In the genomic region with DNA sequence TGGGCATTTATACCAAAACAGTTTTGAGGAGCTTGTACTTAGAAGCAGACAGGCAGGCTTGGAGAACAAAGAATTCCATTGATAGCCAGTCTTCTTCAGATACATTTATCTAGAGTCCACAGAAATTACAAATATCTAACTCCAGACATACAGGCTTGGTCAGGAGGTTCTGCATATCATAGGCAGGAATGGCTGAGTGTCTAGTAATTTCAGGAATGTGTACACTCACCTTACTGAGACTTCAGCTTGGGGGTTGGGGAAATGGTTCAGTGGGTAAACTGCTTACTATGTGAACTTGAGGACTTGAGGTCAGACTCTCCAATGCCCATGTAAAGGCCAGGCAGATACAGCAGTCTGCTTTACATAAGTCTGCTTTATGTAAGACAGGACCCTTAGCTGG, we compare ENCODE assay signal across 13 mouse cellular contexts.
"Had no signal": no experiment of that assay in that cellular context is flagged by ENCODE, and none has a peak within 500 bp of the region (broad histone marks: within the 10 kb centered on the region; RNA-seq: fewer than 3 reads in every experiment).

No protein-coding gene starts in this region.

- ATAC-seq: intestine, postnatal 0 days; midbrain, embryonic 15.5 days had no signal

- H3K4me3 ChIP-seq: layer of hippocampus, adult 2 months; limb, embryonic 13.5 days; midbrain, embryonic 15.5 days; neural tube, embryonic 12.5 days had no signal

- H3K27ac ChIP-seq: layer of hippocampus, adult 2 months; limb, embryonic 13.5 days; liver, embryonic 14.5 days; midbrain, embryonic 15.5 days; neural tube, embryonic 12.5 days; stomach, postnatal 0 days had no signal

- H3K36me3 ChIP-seq: limb, embryonic 13.5 days; midbrain, embryonic 15.5 days; neural tube, embryonic 12.5 days had no signal

- DNase-seq: kidney, adult 8-10 months; kidney, postnatal 10 days; kidney, postnatal 4 days; left cerebral cortex, postnatal 4 days; thymus, postnatal 4 days had no signal

- H3K4me1 ChIP-seq: midbrain, embryonic 15.5 days; neural tube, embryonic 12.5 days had no signal

- H3K9me3 ChIP-seq: limb, embryonic 13.5 days; midbrain, embryonic 15.5 days; neural tube, embryonic 12.5 days had no signal

- H3K27me3 ChIP-seq: limb, embryonic 13.5 days; midbrain, embryonic 15.5 days; neural tube, embryonic 12.5 days had no signal

- H3K4me2 ChIP-seq: limb, embryonic 13.5 days; midbrain, embryonic 11.5 days; midbrain, embryonic 15.5 days; neural tube, embryonic 12.5 days had no signal

- H3K9ac ChIP-seq: limb, embryonic 13.5 days; liver, embryonic 14.5 days; midbrain, embryonic 15.5 days; neural tube, embryonic 12.5 days had no signal
